Mouse (Mus musculus) forebrain, embryonic 16.5 days (tissue): ENCODE measurements around the gene Ppp1r9a. TPM values are rescaled to one million over a fixed set of nuclear protein-coding genes. Genes with fewer than 3 reads are reported as not detected.

Experiments used
- ATAC-seq: fragments of 200-750 bp; cut with Nextera tagmentation; 2 replicates; pipeline ENCODE4 v1.8.0; 2017; ENCODE audit warnings: mild to moderate bottlenecking, moderate library complexity
- H3K27ac ChIP-seq: fragments of 300-500 bp; sonication (generic); 2 replicates; pipeline ENCODE4 v1.5.1; 2014; ENCODE audit warnings: low read length, control low read depth
- H3K27me3 ChIP-seq: fragments of 300-500 bp; sonication (generic); replicated peaks from 2 replicates; pipeline ENCODE4 v1.6.1; 2014; ENCODE audit warnings: low read length; ENCODE audit not compliant: control insufficient read depth, insufficient read depth
- H3K36me3 ChIP-seq: fragments of 300-500 bp; sonication (generic); 2 replicates; pipeline ENCODE4 v1.6.1; 2014; ENCODE audit not compliant: control insufficient read depth, insufficient read depth
- H3K4me1 ChIP-seq: fragments of 300-500 bp; sonication (generic); replicated peaks from 2 replicates; pipeline ENCODE4 v1.6.1; 2014; ENCODE audit warnings: low read length; ENCODE audit not compliant: control insufficient read depth, insufficient read depth
- H3K4me2 ChIP-seq: fragments of 300-500 bp; sonication (generic); 2 replicates; pipeline ENCODE4 v1.6.1; 2014; ENCODE audit warnings: mild to moderate bottlenecking, low read length, control low read depth
- H3K4me3 ChIP-seq: fragments of 300-500 bp; sonication (generic); replicated peaks from 2 replicates; pipeline ENCODE4 v1.5.1; 2014; ENCODE audit warnings: mild to moderate bottlenecking, low read length, control low read depth
- H3K9ac ChIP-seq: fragments of 300-500 bp; sonication (generic); replicated peaks from 2 replicates; pipeline ENCODE4 v1.6.1; 2014; ENCODE audit warnings: low read depth, low read length, control low read depth
- H3K9me3 ChIP-seq: fragments of 300-500 bp; sonication (generic); 2 replicates; pipeline ENCODE4 v1.6.1; 2016; ENCODE audit warnings: low read length; ENCODE audit not compliant: control insufficient read depth
- WGBS: fragments of 180-500 bp; shearing (Covaris S2); extraction: QIAGEN DNeasy Blood & Tissue Kit; methylation state at CpG from one replicate; pipeline ENCODE4 v1.1.7; 2014; 5-methylcytosine and 5-hydroxymethylcytosine counted together
- polyA plus RNA-seq: library from polyadenylated mRNA; unstranded; fragments of >200 nt; fragmentation: Nextera tagmentation; extraction: Ambion mirVana; gene quantifications from 2 replicates; pipeline ENCODE4 v1.2.1, GENCODE M21; 2015

Gene Ppp1r9a
- polyA plus RNA-seq, 1 experiment from 2014 or later = 41.7 TPM

DNA sequence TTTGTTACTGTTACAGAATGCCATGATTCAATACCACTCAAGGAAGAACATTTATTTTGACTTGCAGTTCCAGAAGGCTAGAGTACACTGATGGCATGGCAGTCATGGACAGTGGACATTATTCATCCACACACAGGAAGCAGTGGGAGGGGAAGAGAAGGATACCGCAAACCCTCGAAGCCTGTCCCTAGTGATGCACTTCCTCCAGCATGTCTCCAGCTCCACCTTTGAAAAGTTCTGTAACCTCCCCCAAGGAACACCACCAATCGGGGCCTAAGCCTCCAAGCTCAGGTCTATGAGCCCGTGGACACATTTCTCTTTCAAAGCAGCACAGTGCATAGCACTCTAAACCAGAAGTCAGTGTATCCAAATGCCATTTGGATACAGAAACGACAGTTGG is 120.0 kb downstream of the Ppp1r9a start:
- H3K27me3 ChIP-seq = no peaks in the 10 kb centered on the region
- no peak for ATAC-seq
- no peak overlapping the region for H3K4me2 ChIP-seq
- H3K4me1 ChIP-seq = peaks cover 3% of the 10 kb centered on the region; the same call in 1 of the 2 replicates
- H3K9me3 ChIP-seq = no peaks in the 10 kb centered on the region
- no peak overlapping the region for H3K4me3 ChIP-seq
- H3K27ac ChIP-seq = no peak overlapping the region
- 88% methylated on average over 5 of the region's 5 CpGs for WGBS
- H3K9ac ChIP-seq = no peak overlapping the region
- H3K36me3 ChIP-seq = no peaks in the 10 kb centered on the region

DNA sequence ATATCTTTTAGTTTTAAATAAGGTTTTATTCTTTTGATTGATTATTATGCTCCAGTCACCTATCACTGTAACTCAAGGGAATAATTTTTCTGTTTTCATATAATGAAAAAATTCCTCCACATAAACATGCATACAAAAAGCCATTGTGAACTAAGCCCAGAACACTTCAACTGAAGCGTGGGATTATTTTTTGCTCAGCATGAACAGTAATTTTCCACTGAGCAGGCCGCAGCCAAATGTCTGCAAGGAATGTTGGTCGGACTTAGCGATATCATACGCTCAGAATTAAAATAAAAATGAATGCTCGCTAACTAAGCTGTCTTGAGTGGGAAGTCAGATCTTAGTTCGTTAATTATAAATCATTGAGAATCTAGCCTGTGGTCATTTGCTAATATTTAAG is 122.2 kb downstream of the Ppp1r9a start:
- H3K9me3 ChIP-seq = no peaks in the 10 kb centered on the region
- no peak for ATAC-seq
- no peak overlapping the region for H3K4me3 ChIP-seq
- H3K4me2 ChIP-seq = no peak overlapping the region
- no peaks in the 10 kb centered on the region for H3K27me3 ChIP-seq
- no peak overlapping the region for H3K9ac ChIP-seq
- H3K4me1 ChIP-seq = peaks cover 3% of the 10 kb centered on the region; the same call in 1 of the 2 replicates
- no peaks in the 10 kb centered on the region for H3K36me3 ChIP-seq
- WGBS = 62% methylated on average over 7 of the region's 7 CpGs
- no peak overlapping the region for H3K27ac ChIP-seq

DNA sequence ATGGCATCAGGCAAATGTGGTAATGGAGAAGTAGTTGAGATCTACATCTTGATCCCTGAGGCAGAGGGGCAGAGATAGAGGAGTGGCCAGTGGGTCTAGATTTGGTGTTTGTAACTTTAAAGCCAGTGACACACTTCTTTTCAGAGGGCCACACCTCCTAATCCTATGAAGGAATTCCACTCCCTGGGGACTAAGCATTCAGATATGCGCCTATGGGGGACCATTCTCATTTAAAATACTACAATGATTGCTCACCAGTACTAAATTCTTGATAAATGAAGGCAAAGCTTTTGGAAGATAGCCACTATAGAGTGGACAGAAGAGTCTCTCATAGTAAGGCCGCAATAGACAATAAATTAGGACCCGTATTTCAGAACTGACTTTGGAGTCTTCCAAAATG is 124.1 kb downstream of the Ppp1r9a start:
- Histone ChIP-seq H3K36me3 (no peaks in the 10 kb centered on the region), H3K4me2 (no peak overlapping the region), H3K4me3 (no peak overlapping the region), H3K9ac (no peak overlapping the region), H3K27ac (no peak overlapping the region), H3K27me3 (no peaks in the 10 kb centered on the region), H3K4me1 (peaks cover 3% of the 10 kb centered on the region; the same call in 1 of the 2 replicates), H3K9me3 (no peaks in the 10 kb centered on the region)
- 23% methylated on average over 3 of the region's 3 CpGs for WGBS
- no peak for ATAC-seq

DNA sequence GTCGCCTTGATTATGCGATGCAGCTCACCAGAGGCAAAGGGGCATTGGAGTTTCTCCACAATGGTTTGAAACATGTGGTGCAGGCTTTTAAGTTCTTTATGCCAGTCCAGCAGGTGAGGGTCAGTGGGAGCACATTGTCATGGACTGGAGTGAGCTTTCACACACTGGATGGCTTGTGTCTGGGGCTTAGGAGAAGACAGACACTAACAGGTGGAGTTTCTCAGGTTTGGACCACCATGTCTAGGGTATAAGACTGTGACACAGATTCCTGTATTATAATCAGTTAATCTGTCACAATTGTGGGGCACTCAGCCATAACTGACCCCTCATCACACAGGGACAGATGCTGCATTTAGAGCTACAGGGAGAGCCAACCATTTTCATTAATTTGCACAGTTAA is 124.5 kb downstream of the Ppp1r9a start:
- no peak overlapping the region for H3K4me3 ChIP-seq
- H3K27me3 ChIP-seq = no peaks in the 10 kb centered on the region
- peaks cover 3% of the 10 kb centered on the region; the same call in 1 of the 2 replicates for H3K4me1 ChIP-seq
- no peak for ATAC-seq
- H3K9ac ChIP-seq = no peak overlapping the region
- no peaks in the 10 kb centered on the region for H3K9me3 ChIP-seq
- no peak overlapping the region for H3K27ac ChIP-seq
- no peaks in the 10 kb centered on the region for H3K36me3 ChIP-seq
- 52% methylated on average over 2 of the region's 2 CpGs for WGBS
- no peak overlapping the region for H3K4me2 ChIP-seq

DNA sequence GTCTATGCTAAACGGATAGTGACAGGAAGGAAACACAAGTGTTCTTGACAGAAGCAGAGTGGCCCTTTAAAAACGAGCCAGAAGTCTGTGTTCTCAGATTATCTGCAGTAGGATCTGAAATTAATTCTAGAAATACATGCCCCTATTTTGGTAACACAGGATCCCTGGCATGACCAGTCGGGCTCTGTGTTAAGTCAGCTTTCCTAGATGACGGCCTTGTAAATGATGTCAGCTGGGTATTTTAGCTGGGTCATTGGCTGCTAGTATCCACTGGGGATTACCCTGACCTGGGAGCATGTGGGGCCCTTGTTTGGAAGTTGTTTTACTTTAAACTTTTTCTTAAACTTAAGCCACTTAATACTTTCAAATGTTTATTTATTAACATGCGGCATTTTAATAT is 125.1 kb downstream of the Ppp1r9a start:
- Histone ChIP-seq H3K4me3 (no peak overlapping the region), H3K9ac (no peak overlapping the region), H3K9me3 (no peaks in the 10 kb centered on the region), H3K4me2 (no peak overlapping the region), H3K27me3 (no peaks in the 10 kb centered on the region), H3K36me3 (no peaks in the 10 kb centered on the region), H3K4me1 (peaks cover 3% of the 10 kb centered on the region; the same call in 1 of the 2 replicates), H3K27ac (no peak overlapping the region)
- WGBS = 53% methylated on average over 5 of the region's 5 CpGs
- ATAC-seq = no peak

DNA sequence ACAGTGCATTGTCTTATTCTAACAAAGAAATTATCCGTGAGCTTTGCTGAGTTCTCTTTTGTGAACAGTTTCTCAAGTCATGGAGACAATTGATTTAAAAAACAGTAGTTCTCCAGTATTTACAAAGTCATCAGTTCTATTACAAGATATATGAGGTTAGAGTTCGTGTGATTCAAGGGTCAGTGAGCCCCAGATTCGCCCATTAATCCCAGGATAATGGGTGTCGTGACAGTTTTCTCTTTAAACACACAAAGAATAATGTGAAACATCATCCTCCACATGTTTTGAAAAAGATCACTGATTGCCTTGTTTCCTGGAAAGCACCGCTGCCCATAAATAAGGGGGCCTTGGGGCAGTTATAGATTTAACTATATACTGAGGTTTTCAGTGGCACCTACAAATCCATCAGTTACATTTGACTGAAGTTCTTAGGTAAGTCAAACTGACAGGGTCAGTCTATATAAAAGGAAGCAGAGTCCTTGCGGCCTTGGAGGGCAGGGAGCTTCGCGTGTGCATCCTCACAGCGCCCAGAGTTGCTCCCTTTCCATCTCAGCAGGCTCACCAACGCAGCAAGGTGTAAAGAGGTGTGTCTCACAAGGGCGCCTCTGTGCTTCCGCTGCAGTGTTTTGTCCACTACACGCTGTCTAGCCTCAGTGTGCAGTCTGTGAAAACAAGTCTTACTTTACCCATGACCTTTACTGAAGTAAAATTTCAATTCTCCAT is 126.6 kb downstream of the Ppp1r9a start:
- Histone ChIP-seq H3K4me2 (no peak overlapping the region), H3K36me3 (no peaks in the 10 kb centered on the region), H3K9ac (no peak overlapping the region), H3K4me1 (peaks cover 3% of the 10 kb centered on the region; the same call in 1 of the 2 replicates), H3K27ac (no peak overlapping the region), H3K27me3 (no peaks in the 10 kb centered on the region), H3K4me3 (no peak overlapping the region), H3K9me3 (no peaks in the 10 kb centered on the region)
- WGBS = 76% methylated on average over 13 of the region's 13 CpGs
- no peak for ATAC-seq

DNA sequence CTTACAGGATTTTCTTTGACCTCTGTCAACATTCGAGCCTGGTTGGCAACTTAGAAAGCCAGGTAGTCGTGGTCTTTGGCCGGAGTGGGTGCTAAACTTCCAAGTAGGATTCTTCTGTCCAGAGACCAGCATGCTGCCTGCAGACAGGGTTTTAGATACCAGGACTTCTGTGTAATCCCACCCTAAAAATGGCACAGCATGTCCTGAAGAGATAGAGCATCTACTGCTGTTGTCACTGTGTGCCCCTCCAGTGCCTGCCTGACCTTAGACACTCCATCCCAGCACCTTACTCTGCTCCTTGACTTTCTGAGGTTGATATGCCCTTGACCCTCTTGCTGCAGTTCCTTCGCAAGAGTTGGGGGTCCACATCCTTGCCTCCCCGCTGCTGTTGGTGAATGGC is 127.2 kb downstream of the Ppp1r9a start:
- no peak overlapping the region for H3K4me2 ChIP-seq
- no peak overlapping the region for H3K4me3 ChIP-seq
- ATAC-seq = no peak
- H3K36me3 ChIP-seq = no peaks in the 10 kb centered on the region
- no peaks in the 10 kb centered on the region for H3K27me3 ChIP-seq
- H3K27ac ChIP-seq = no peak overlapping the region
- no peaks in the 10 kb centered on the region for H3K9me3 ChIP-seq
- H3K9ac ChIP-seq = no peak overlapping the region
- peaks cover 3% of the 10 kb centered on the region; the same call in 1 of the 2 replicates for H3K4me1 ChIP-seq
- WGBS = 92% methylated on average over 5 of the region's 5 CpGs

DNA sequence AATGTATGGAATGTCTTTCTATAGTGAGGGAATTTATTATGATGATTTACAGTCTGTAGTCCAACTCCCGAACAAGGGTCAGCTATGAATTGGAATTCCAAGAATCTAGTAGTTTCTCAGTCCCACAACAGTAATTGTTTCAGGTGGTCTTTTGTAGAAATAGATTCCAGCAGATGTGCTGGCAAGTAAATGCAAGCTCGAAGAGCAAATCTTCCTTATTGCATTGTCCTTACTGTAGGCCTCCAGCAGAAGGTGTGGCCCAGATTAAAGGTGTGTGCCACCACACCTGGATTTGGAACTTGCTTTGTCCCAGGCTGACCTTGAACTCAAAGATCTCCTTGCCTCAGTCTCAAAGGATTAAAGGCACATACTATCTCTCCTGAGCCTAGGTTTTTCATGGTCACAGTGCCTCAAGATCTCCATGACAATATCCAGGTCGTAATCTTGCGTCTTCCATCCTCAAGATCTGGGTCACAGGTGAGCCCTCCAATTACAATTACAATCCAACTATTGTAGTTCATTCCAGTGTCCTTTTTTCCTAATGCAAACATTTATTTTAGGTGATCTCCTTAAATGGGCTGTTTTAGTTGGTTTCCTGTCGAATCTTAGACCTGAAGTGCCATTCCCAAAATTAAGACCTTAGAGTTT is 130.4 kb downstream of the Ppp1r9a start:
- no peaks in the 10 kb centered on the region for H3K4me1 ChIP-seq
- 94% methylated on average over 5 of the region's 5 CpGs for WGBS

DNA sequence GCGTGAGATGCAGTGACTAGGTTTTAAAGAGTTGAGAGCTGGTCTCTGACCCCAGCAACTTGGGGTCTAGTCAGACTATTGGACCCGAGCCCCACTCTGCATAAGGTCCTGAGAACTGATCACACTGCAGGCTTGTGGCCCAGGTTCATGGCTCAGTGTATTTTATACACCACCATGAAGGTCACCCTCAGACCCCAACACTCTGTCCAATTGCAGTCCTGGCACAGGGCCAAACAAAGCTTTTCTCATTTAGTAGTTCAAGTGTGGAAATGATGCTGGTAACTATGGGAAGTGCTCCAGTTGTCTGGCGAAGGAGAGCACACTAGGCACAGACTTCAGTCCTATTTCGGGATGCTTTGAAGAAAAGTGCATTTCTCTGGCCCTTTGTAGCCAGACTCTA is 134.5 kb downstream of the Ppp1r9a start:
- no peaks in the 10 kb centered on the region for H3K4me1 ChIP-seq
- no peaks in the 10 kb centered on the region for H3K9me3 ChIP-seq
- no peaks in the 10 kb centered on the region for H3K36me3 ChIP-seq
- no peak overlapping the region for H3K4me2 ChIP-seq
- no peak overlapping the region for H3K9ac ChIP-seq
- H3K27me3 ChIP-seq = no peaks in the 10 kb centered on the region
- no peak overlapping the region for H3K27ac ChIP-seq
- no peak; the same call in 1 of the 2 replicates for ATAC-seq
- H3K4me3 ChIP-seq = no peak overlapping the region
- WGBS = 76% methylated on average over 4 of the region's 4 CpGs

More for the DNA sequence above, 130.4 kb downstream of the Ppp1r9a start:
- Histone ChIP-seq H3K9ac (no peak overlapping the region), H3K36me3 (no peaks in the 10 kb centered on the region), H3K27me3 (no peaks in the 10 kb centered on the region), H3K4me2 (no peak overlapping the region), H3K9me3 (no peaks in the 10 kb centered on the region), H3K27ac (no peak overlapping the region), H3K4me3 (no peak overlapping the region)
- ATAC-seq = no peak
